Mouse (Mus musculus) activated CD4-positive, CD25-positive, alpha-beta regulatory T cell, adult 4 months (primary cell): Measurements from ENCODE around the gene Son. TPM values are rescaled to one million over a fixed set of nuclear protein-coding genes. Genes with fewer than 3 reads are reported as not detected.

Experiments used
- ATAC-seq: one replicate; pipeline ENCODE4 v1.8.0; 2017
- polyA plus RNA-seq, 2 experiments: library from polyadenylated mRNA; unstranded; fragments of 100-300 nt; shearing (Covaris generic); gene quantifications; one replicate each; pipeline ENCODE4 v1.2.1; 2017

Son gene
- polyA plus RNA-seq: 100 to 1,000 TPM; 119 to 186 TPM

GRCm38 (mm10) chr16:91647461-91648219, at the start of gene Son:
Son (plus strand) TSS chr16:91647506.
- ATAC-seq: peak; percentile 83

DNA sequence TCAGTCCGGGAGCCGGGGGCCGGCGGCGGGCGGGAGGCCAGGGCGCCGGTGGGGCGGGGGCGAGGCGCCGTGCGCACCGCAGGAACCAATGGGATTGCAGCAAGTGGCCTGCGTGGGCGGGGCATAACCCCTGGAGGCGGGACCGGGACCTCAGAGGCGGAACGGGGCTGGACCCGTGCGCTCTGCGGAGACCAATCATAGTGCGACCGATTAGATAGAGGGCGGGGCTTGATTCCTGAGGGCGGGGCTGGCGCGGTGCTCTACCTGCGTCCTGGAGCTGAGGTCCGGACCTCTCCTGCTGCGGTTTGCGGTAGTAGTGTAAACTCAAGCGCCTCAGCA, 49.7 kb upstream of the Son start, which contains the start of gene Tmem50b:
Tmem50b (minus strand) TSS at position 129 of the 339 bp plus-strand sequence.
- peak; percentile 90 for ATAC-seq

- ATAC-seq: no peak
Observed at GRCm38 (mm10) chr16:91599242-91599641, 48.1 kb upstream of the Son start.

DNA sequence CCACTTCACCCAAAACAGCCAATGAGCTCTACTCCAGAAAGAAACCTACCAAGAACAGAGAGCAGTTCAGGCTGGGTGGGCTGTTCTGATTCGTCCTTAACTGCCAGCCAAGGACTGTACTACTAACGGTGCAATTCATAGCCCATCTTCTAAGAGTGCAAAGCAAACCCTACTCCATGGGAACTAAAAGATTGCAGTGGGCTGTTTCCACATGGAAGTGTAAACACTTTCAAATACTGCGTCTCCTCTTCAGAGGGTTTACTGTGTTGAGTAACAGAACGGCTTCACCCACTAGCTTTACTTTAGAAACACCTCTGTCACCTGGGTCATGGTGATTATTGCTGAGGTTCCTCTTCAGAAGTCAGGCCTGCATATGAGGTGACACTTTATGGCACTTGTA, 46.2 kb upstream of the Son start:
- no peak for ATAC-seq

DNA sequence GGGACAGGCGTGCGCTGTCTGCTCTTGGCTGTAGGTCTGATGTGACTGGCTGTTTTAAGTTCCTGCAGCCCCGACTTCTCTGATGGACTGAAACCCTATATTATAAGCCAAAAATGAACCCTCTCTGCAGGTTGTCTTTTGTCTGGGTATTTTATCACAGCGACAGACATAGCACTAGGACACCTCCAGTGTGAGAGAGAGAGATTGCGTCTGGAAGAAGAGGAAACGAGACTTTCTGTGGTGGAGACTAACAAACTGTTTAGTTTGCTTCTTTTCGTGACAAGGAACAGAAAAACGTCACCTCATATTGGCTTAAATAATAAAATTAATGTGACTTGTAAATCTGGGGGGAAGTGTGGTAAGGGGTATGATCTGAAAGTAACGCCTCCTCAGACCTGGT, 45.6 kb upstream of the Son start:
- ATAC-seq: no peak

DNA sequence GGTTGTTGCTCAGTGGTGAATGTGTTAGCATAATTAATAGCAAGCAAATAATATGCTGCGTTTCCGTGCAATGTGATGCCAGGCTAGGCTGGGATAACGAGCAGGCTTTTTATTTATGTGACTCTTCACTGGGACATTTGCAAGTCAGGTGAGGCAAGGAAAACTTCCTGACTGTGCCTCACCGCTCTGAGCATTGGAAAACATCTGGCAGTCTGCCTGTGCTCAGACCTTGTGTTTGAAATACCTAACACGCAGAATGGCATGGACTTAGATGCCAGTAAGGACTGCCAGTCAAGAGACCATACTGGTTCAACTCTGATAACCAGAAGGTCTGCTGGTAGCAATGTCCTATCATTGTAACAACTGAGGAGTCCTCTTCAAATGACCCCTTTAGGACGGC, 42.1 kb upstream of the Son start:
- no peak for ATAC-seq

DNA sequence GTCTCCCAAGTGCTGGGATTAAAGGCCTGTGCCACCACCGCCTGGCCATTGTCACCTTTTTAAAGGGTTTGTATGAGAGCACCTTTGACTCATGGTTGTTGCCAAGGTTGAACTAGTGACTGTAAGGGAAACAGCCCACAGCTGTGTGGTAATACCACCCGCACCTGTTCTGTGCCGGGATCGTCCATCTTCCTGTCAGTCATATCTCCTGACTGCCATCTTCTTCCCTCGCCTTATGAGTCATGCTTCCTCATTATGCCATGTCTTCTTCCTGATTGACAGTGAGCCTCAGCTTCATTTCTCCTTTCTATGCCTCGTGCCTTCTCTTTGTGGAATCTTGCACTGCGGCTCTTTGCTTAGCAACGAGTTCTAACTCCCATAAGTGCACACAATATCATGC, 40.3 kb upstream of the Son start:
- no peak for ATAC-seq

GRCm38 (mm10) chr16:91609501-91610245, 37.6 kb upstream of the Son start:
- ATAC-seq: no peak

DNA sequence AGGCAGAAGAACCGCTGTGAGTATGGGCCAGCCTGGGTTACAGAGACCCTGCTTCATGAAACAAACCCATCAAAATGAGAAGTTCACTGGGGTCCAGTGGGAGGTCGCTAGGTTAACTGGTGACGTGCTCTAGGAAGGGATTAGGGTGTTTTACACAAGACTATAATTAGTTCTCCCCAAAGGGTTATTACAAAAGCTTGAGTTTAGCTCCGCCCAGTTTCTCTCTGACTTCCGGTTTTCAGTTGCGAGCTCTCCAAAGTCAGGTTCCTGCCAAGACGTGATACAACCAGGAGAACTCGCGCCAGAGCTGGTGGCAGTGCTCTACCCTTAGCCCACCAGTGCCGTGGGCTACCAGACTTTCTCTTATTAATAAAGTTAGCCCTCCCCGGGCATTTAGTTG, 36.1 kb upstream of the Son start:
- no peak for ATAC-seq

DNA sequence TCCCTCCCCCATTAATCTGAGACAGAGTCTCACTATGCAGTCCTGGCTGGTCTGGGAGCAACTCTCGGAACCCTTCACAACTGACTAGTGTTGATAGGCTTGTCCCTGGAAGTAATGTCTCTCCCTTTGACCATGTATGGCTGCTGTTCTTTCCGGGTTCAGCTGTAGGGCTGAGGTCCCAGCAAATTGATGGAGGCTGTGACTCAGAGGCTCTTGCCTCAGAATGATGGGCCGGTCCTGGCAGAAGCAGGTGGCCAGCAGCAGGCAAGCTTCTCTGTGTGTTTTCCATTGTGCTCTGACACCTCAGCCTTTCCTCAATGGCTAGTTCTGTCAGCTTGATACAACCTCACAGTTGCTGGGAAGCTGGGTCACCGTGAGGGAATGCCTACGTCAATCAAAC, 34.8 kb upstream of the Son start:
- ATAC-seq: no peak

DNA sequence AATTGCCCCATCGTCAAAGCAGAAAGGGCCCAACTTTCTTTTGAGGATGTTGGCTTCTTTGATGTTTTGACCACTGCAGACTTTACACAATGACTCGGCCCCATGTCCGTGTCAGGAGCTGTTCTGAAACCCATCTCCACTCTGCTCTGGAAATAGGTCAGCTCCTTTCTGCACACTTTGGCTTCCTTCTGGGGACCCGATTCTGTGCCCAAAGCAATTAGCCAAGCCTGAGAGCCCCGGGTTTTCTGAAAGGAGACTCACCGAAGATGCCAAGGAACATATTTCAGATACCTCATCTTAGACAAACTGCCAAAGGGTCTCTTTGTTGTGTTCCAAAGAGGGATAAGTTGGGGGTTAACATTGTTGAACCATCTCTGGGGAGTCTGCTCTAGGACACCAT, 32.8 kb upstream of the Son start:
- no peak for ATAC-seq

DNA sequence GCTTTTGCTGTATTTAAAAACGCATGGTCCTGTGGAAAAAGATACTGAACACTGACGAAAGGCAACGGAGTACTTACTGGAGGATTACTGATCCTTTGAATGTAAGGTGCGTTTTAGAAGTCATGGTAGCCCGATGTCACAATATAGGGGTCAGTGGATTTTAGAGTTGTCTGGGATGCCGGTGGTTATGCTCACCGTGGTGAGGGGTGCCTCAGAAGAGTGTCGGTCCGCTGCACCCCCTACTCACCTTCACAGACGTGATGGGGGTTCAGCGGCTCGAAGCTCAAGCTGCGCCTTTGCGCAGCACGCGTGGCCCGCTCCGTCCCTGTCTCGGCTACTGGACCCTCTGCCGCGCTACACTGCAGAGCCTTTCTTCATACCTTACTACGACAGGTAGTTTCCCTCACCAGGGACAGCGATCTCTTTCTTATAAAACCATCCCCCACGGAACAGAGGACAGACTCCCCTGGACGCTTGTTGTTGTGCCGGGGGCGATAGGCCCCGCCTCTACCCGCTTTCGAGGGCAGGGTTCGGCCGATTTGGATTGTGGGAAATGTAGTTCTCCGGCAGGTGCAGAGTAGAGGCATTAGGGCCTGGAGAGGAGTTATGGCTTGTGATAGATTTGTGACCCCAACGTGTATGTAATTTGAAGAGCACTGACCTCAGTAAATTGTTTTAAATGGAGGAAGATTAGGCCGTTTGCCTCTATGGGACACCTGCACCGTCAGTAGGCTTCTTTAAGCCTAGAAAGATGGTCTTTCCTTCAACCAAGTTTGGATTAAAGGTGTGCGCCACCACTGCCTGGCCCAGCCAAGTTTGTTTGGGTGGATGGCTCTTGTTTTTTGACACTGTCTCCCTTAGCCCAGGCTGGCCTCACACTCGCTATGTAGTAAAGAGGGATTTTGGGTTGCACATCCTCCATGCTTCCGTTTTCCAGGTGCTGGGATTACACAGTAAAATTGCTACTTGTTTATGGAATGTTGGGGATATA, 28.5 kb upstream of the Son start, which contains the start of gene Dnajc28:
Dnajc28 (minus strand) TSS at position 516 of the 991 bp plus-strand sequence.
- peak; percentile 99 for ATAC-seq

- ATAC-seq: no peak
Observed at GRCm38 (mm10) chr16:91620185-91620584, 27.1 kb upstream of the Son start.

DNA sequence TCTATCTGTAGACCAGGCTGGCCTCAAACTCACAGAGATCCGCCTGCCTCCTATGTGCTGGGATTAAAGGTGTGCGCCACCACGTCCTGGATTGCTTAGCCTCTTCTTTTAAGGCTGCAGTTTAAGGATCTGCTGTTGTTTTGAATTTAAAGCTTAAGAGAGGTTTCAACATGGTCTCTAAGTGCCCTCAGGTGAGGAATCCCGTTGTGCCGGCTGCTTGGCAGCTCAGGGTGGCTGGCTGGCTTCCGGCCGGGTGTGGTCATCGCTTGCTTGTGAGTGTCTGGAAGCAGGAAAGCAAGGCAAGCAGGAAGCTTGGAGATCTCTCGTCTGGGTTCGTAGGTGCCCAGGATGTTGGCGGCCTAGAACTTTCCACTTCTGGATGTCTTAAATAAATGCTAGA, 26.3 kb upstream of the Son start:
- no peak for ATAC-seq

DNA sequence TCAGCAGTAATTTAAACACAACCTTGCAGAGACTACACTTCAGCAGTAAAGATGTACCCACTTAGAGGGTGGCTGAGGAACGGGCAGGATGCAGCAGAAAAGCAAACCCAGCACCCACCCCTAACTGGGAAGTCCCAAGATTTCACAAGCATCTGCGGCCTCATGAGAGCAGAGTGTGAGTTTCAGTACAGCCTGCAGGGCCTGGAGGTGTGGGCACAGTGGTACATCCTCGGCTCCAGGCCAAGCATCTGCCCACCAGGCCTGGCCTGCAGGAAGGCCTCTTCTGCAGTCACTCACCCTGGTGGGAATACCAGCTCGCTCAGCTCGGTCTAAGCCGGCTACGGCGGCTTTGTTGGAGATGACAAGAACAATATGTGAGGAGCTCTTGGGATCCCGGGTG, 24.2 kb upstream of the Son start:
- ATAC-seq: no peak

DNA sequence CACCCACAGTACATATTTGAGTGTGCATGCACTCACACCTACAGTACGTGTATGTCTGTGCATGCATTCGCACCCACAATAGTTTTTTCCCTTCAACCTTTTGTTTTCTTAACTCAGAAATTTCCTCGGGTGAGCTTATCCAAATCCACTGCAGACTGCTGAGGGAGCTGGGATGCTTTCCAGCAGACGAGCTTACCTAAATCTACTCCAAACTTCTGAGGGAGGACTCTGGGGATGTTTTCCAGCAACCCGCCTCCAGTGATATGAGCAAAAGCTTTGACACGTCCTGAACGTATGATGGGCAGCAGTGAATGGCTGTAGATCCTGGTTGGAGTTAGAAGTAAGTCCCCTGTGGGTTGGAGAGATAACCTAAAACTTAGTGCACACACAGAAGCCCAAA, 19.5 kb upstream of the Son start:
- no peak for ATAC-seq

GRCm38 (mm10) chr16:91628673-91629072, 18.6 kb upstream of the Son start:
- ATAC-seq: no peak

GRCm38 (mm10) chr16:91629749-91630148, 17.6 kb upstream of the Son start:
- no peak for ATAC-seq

- ATAC-seq: no peak
Observed at GRCm38 (mm10) chr16:91630584-91630983, 16.7 kb upstream of the Son start.

DNA sequence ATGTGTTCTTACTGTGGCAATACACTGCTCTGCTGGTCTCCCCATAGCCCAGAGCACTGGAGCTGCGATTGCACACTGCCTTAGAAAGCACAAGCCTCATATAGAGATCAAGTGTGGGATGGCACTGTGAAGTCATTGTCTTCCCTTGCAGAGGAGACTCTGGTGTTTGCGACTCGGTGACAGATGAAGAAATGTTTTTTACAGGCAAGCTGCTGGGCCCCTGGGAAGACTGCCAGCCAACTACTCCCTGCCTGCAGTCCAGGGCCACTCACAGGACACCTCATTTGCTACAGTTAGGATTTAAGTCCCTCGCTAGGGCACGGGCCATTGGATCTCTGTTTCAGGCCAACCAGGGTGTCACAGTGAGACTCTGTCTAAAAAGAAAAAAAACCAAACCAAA, 14.9 kb upstream of the Son start:
- ATAC-seq: no peak

DNA sequence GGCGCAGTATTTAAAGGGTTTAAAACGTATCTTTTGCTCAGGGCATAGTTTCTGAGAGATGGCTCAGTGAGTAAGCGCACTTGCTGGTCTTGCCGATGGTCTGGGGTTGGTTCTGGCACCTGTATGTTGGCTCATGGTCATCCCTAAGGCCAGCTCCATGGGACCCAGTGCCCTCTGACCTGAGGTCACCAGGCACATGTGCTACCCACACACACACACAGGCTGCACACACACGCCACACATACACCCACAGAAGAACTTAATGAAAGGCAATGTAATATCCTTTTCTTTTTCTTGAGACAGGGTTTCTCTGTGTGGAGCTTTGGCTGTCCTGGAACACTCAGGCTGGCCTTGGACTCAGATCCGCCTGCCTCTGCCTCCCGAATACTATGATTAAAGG, 14.4 kb upstream of the Son start:
- ATAC-seq: no peak

GRCm38 (mm10) chr16:91633641-91634040, 13.7 kb upstream of the Son start:
- ATAC-seq: no peak

DNA sequence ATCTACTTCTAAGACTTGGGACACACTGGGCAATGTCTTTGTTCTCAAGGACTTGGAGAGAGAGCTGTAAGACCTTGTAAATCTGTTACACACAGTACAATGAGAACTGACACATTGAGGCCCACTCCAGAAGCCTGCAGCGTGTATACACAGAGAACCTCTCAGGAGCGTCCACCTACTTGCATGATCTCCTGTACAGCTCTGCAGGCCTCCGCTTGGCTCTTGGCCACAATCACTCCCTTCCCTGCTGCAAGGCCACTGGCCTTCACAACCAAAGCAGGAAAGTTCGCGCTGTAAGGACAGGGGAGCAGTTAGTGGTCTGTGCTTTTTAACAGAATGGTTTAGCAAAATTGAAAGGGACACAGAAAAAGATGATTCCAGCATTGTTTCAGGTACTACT, 8.1 kb upstream of the Son start:
- no peak for ATAC-seq
